Mouse (Mus musculus) lung, postnatal 10 days (tissue): ENCODE data around the gene Trpv4.

Experiments
- DNase-seq: peaks from one replicate; pipeline ENCODE4 v3.0.0; 2021

Gene Trpv4

GRCm38 (mm10) chr5:114617809-114618208, 40.4 kb downstream of the Trpv4 start:
- DNase-seq: no peak

- DNase-seq: no peak
These were observed 41.7 kb downstream of the Trpv4 start for GRCm38 (mm10) chr5:114616336-114617061.

- DNase-seq: no peak
These were observed 43.4 kb downstream of the Trpv4 start for GRCm38 (mm10) chr5:114614863-114615262.

- peak; percentile 41 for DNase-seq
These were observed 46.1 kb downstream of the Trpv4 start for GRCm38 (mm10) chr5:114611968-114612608.

GRCm38 (mm10) chr5:114611256-114611655, 47.0 kb downstream of the Trpv4 start:
- no peak for DNase-seq

- peak; percentile 84 for DNase-seq
These were observed 49.7 kb downstream of the Trpv4 start for GRCm38 (mm10) chr5:114608516-114608915.

- peak; percentile 85 for DNase-seq
These were observed 50.6 kb downstream of the Trpv4 start for GRCm38 (mm10) chr5:114607651-114608050.

- no peak for DNase-seq
These were observed 52.2 kb downstream of the Trpv4 start for GRCm38 (mm10) chr5:114605981-114606380.

GRCm38 (mm10) chr5:114604781-114605290, 53.4 kb downstream of the Trpv4 start:
- peak; percentile 53 for DNase-seq

- no peak for DNase-seq
These were observed 54.2 kb downstream of the Trpv4 start for GRCm38 (mm10) chr5:114603975-114604374.

- no peak for DNase-seq
These were observed 56.2 kb downstream of the Trpv4 start for GRCm38 (mm10) chr5:114602012-114602411.

GRCm38 (mm10) chr5:114597652-114598051, 60.6 kb downstream of the Trpv4 start:
- DNase-seq: no peak

- no peak for DNase-seq
These were observed 61.0 kb downstream of the Trpv4 start for GRCm38 (mm10) chr5:114597222-114597621.

- DNase-seq: peak; percentile 62
These were observed 61.6 kb downstream of the Trpv4 start for GRCm38 (mm10) chr5:114596604-114597003.

- peak; percentile 79 for DNase-seq
These were observed 63.4 kb downstream of the Trpv4 start for GRCm38 (mm10) chr5:114594741-114595241.

GRCm38 (mm10) chr5:114593949-114594348, 64.3 kb downstream of the Trpv4 start:
- DNase-seq: no peak

GRCm38 (mm10) chr5:114593161-114593821, 64.9 kb downstream of the Trpv4 start:
- no peak for DNase-seq

- DNase-seq: no peak
These were observed 65.6 kb downstream of the Trpv4 start for GRCm38 (mm10) chr5:114592463-114593160.

GRCm38 (mm10) chr5:114591151-114591561, 67.1 kb downstream of the Trpv4 start:
- DNase-seq: peak; percentile 47

- no peak for DNase-seq
These were observed 67.9 kb downstream of the Trpv4 start for GRCm38 (mm10) chr5:114590043-114590913.

GRCm38 (mm10) chr5:114589454-114589853, 68.8 kb downstream of the Trpv4 start:
- DNase-seq: no peak

GRCm38 (mm10) chr5:114589026-114589425, 69.2 kb downstream of the Trpv4 start:
- no peak for DNase-seq
